Mouse (Mus musculus) thymus, adult 2 months (tissue): Measurements from ENCODE around the gene 4930442H23Rik. TPM values are rescaled to one million over a fixed set of nuclear protein-coding genes. Genes with fewer than 3 reads are reported as not detected.
A peak's percentile ranks its signal among the peaks of the same experiment; 100 is the strongest.

ENCODE experiments used
- DNase-seq: peaks from one replicate; pipeline ENCODE4 v3.0.0; 2021
- H3K27ac ChIP-seq: fragments of 200-500 bp; 2 replicates; pipeline ENCODE4 v1.5.1; 2012; ENCODE audit warnings: low read length, control low read depth; ENCODE audit not compliant: control insufficient read depth, insufficient read depth
- H3K27me3 ChIP-seq: fragments of 200-500 bp; 2 replicates; pipeline ENCODE4 v1.6.1; 2012; ENCODE audit warnings: mild to moderate bottlenecking, low read length, moderate library complexity, mixed read lengths; ENCODE audit not compliant: control insufficient read depth, insufficient read depth
- H3K36me3 ChIP-seq: fragments of 200-500 bp; 2 replicates; pipeline ENCODE4 v1.6.1; 2012; ENCODE audit warnings: mild to moderate bottlenecking, low read length, moderate library complexity; ENCODE audit not compliant: control insufficient read depth, insufficient read depth
- H3K4me1 ChIP-seq: fragments of 200-500 bp; replicated peaks from 2 replicates; pipeline ENCODE4 v1.6.1; 2012; ENCODE audit warnings: low read length; ENCODE audit not compliant: control insufficient read depth, insufficient read depth
- H3K4me3 ChIP-seq: fragments of 200-500 bp; 2 replicates; pipeline ENCODE4 v1.5.1; 2012; ENCODE audit warnings: mild to moderate bottlenecking, low read length, control low read depth, moderate library complexity; ENCODE audit not compliant: control insufficient read depth, insufficient read depth
- CTCF ChIP-seq: fragments of 200-500 bp; IDR thresholded peaks from 2 replicates; pipeline ENCODE4 v1.5.1; 2012; ENCODE audit warnings: mild to moderate bottlenecking, control low read depth, low read length, moderate library complexity, borderline replicate concordance; ENCODE audit not compliant: control insufficient read depth, poor library complexity, insufficient read depth; ENCODE audit errors: extremely low read depth
- POLR2A ChIP-seq: fragments of 200-500 bp; IDR thresholded peaks from 2 replicates; pipeline ENCODE4 v1.6.1; 2012; ENCODE audit warnings: mild to moderate bottlenecking, low read length, control low read depth, moderate library complexity; ENCODE audit not compliant: control insufficient read depth, poor library complexity, insufficient read depth; ENCODE audit errors: extremely low read depth
- WGBS: fragments of 180-500 bp; shearing (Covaris S2); methylation state at CpG from one replicate; pipeline ENCODE4 v1.1.7; 2018; 5-methylcytosine and 5-hydroxymethylcytosine counted together
- polyA plus RNA-seq: library from polyadenylated mRNA; depleted of rRNA; stranded (reverse); fragments of >200 nt; gene quantifications from 2 replicates; pipeline ENCODE4 v1.2.3, GENCODE M21; 2012

Gene 4930442H23Rik
- polyA plus RNA-seq, 1 experiment: not detected

GRCm38 (mm10) chr10:81168521-81169244, 15.0 kb downstream of the 4930442H23Rik start:
- peak; percentile 90 for DNase-seq
- Histone ChIP-seq H3K36me3 (no peaks in the 10 kb centered on the region), H3K27ac (peak overlapping the region; percentile 88), H3K4me1 (peaks cover 21% of the 10 kb centered on the region), H3K27me3 (no peaks in the 10 kb centered on the region), H3K4me3 (peak overlapping the region; percentile 39)
- WGBS: under 1% methylated on average over 29 of the region's 29 CpGs
- TF ChIP-seq CTCF: no peak
- no peak; the same call in 1 of the 2 replicates for TF ChIP-seq POLR2A

- 2% methylated on average over 5 of the region's 5 CpGs for WGBS
- Histone ChIP-seq H3K27me3 (no peaks in the 10 kb centered on the region), H3K4me3 (peak overlapping the region; percentile 19), H3K27ac (peak overlapping the region; percentile 88), H3K36me3 (no peaks in the 10 kb centered on the region), H3K4me1 (peaks cover 15% of the 10 kb centered on the region)
- TF ChIP-seq POLR2A (no peak), CTCF (no peak)
- DNase-seq: no peak
Observed at GRCm38 (mm10) chr10:81168087-81168431, 15.6 kb downstream of the 4930442H23Rik start.

DNA sequence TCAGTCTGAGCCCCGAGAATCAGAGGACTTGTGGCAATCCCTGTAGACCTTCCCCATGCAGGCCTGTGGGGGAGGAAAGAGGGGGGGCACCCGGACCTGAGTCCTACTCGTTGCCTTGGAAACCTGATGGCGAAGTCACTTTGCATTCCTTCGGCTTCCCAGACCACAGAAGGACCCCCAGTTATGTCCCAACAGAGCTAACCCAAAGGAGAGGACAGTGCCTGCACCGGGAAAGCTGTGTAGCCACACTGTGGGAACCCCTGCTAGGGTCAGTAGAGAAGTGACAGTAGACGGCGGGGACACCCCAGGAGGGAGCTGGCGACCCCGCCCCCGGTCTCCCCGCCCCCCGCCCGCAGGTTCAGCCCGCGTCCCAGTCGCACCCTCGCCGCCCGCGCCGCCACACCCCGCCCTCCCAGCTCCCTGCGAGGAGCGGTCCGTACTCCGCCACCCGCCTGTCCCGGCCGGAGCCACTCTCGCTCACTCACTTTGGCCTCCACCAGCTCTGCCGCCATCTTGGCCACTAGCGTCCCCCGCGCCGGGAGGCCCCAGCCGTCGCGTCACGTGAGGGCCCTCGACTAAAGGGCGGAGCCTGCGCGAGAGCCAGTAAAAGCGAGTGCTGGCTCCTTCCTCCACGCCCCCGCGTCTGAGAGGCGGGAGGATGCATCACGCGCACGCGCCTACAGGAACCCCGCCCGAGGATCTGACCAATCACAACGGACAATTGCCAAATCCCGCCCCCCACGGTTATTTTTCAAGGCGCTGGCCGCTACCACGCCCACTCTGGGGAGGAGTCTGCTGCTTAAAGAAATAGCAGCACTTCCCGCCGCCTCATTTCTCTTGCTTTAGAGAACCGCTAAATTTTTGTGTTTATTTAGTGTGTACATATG, 16.2 kb downstream of the 4930442H23Rik start, which contains the start of gene Pias4:
TSS of gene Pias4 (minus strand) at position 724 of the 887 bp plus-strand sequence.
- H3K4me1 ChIP-seq: peaks cover 15% of the 10 kb centered on the region
- peak; percentile 82 for TF ChIP-seq POLR2A
- peak; percentile 54; the same call in 1 of the 2 replicates for TF ChIP-seq CTCF
- H3K36me3 ChIP-seq: no peaks in the 10 kb centered on the region
- peak within 1 kb of the TSS; percentile 59 for H3K4me3 ChIP-seq
- WGBS: under 1% methylated on average over 63 of the region's 64 CpGs
- peak; percentile 100 for DNase-seq
- peak within 1 kb of the TSS; percentile 88 for H3K27ac ChIP-seq
- H3K27me3 ChIP-seq: no peaks in the 10 kb centered on the region

GRCm38 (mm10) chr10:81165118-81165517, 18.5 kb downstream of the 4930442H23Rik start:
- WGBS: 95% methylated on average over 8 of the region's 8 CpGs
- H3K27ac ChIP-seq: no peak overlapping the region
- no peaks in the 10 kb centered on the region for H3K36me3 ChIP-seq
- TF ChIP-seq CTCF (no peak), POLR2A (no peak)
- no peaks in the 10 kb centered on the region for H3K27me3 ChIP-seq
- peaks cover 21% of the 10 kb centered on the region for H3K4me1 ChIP-seq
- no peak overlapping the region for H3K4me3 ChIP-seq
- DNase-seq: no peak

DNA sequence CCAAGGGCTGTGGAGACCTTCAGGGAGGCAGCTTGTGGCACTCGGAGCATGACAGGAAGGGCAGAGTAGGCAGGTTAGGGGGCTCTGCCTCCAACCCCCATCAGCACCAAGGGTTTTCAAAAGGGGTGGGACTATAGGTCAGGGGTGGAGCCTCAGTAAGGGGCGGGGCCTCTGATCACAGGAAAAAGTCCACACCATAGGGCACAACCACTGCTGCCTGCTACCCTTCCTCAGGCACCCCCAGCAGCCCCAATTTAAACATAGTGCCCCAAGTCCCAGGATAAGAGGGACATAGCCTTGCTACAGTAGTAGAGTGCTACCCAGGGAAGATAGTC, 21.4 kb downstream of the 4930442H23Rik start:
- no peak for TF ChIP-seq CTCF
- TF ChIP-seq POLR2A: no peak
- no peak for DNase-seq
- Histone ChIP-seq H3K4me1 (peaks cover 12% of the 10 kb centered on the region), H3K27me3 (no peaks in the 10 kb centered on the region), H3K4me3 (no peak overlapping the region), H3K36me3 (peaks cover 4% of the 10 kb centered on the region; the same call in 1 of the 2 replicates), H3K27ac (no peak overlapping the region)
- WGBS: 69% methylated on average over 2 of the region's 2 CpGs

- Histone ChIP-seq H3K36me3 (peaks cover 9% of the 10 kb centered on the region), H3K27me3 (no peaks in the 10 kb centered on the region), H3K4me3 (no peak overlapping the region), H3K4me1 (peaks cover 8% of the 10 kb centered on the region), H3K27ac (no peak overlapping the region)
- 86% methylated on average over 8 of the region's 8 CpGs for WGBS
- TF ChIP-seq CTCF (no peak), POLR2A (no peak)
- DNase-seq: no peak
Observed at GRCm38 (mm10) chr10:81161602-81162317, 21.9 kb downstream of the 4930442H23Rik start.

DNA sequence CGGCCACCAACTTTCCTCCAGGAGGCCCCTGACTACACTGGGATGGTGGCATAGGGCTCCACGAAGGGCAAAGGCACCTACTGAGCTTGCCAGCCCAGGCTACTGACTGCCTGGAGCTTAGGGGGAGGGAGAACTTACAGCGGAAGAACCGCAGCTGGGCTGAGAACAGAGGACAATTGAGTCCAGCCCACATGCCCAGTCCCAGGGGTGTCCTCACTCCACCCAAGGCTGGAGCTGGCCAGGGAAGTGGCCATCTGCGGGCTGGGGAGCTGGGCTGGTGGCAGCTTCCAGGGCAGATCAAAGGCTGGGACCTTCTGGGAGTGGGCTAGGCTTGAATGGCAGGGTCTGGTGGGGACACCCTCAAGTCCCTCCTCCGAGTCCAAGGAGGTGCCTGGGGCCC, 28.9 kb downstream of the 4930442H23Rik start:
- TF ChIP-seq CTCF: no peak
- no peak for TF ChIP-seq POLR2A
- no peaks in the 10 kb centered on the region for H3K27me3 ChIP-seq
- no peak overlapping the region for H3K27ac ChIP-seq
- H3K36me3 ChIP-seq: peaks cover 54% of the 10 kb centered on the region
- no peak for DNase-seq
- no peak overlapping the region for H3K4me3 ChIP-seq
- H3K4me1 ChIP-seq: no peaks in the 10 kb centered on the region
- 96% methylated on average over 6 of the region's 6 CpGs for WGBS
